Mouse (Mus musculus) lung, embryonic 15.5 days (tissue): ENCODE results near the gene Shbg. TPM values are rescaled to one million over a fixed set of nuclear protein-coding genes. Genes with fewer than 3 reads are reported as not detected.

Experiments
- ATAC-seq: fragments of 200-750 bp; cut with Nextera tagmentation; 2 replicates; pipeline ENCODE4 v1.8.0; 2017; ENCODE audit warnings: moderate number of reproducible peaks, borderline replicate concordance; ENCODE audit not compliant: low FRiP score, low TSS enrichment; ENCODE audit errors: extremely low read depth
- H3K27ac ChIP-seq: fragments of 300-500 bp; sonication (generic); 2 replicates; pipeline ENCODE4 v1.5.1; 2015; ENCODE audit warnings: moderate library complexity, mild to moderate bottlenecking, inconsistent platforms
- H3K27me3 ChIP-seq: fragments of 300-500 bp; sonication (generic); 2 replicates; pipeline ENCODE4 v1.6.1; 2015; ENCODE audit warnings: inconsistent platforms
- H3K36me3 ChIP-seq: fragments of 300-500 bp; sonication (generic); 2 replicates; pipeline ENCODE4 v1.6.1; 2015; ENCODE audit warnings: inconsistent platforms
- H3K4me1 ChIP-seq: fragments of 300-500 bp; sonication (generic); 2 replicates; pipeline ENCODE4 v1.6.1; 2015; ENCODE audit warnings: inconsistent platforms
- H3K4me2 ChIP-seq: fragments of 300-500 bp; sonication (generic); 2 replicates; pipeline ENCODE4 v1.6.1; 2015; ENCODE audit warnings: inconsistent platforms, mild to moderate bottlenecking, moderate library complexity
- H3K4me3 ChIP-seq: fragments of 300-500 bp; sonication (generic); 2 replicates; pipeline ENCODE4 v1.5.1; 2015; ENCODE audit warnings: mild to moderate bottlenecking, inconsistent platforms
- H3K9ac ChIP-seq: fragments of 300-500 bp; sonication (generic); 2 replicates; pipeline ENCODE4 v1.6.1; 2015; ENCODE audit warnings: inconsistent platforms
- H3K9me3 ChIP-seq: fragments of 300-500 bp; sonication (generic); 2 replicates; pipeline ENCODE4 v1.6.1; 2016; ENCODE audit warnings: inconsistent platforms
- WGBS: fragments of 180-500 bp; shearing (Covaris S2); methylation state at CpG from one replicate; pipeline ENCODE4 v1.1.7; 2015; 5-methylcytosine and 5-hydroxymethylcytosine counted together
- polyA plus RNA-seq: library from polyadenylated mRNA; unstranded; fragments of >200 nt; fragmentation: Nextera tagmentation; extraction: Ambion mirVana; gene quantifications from 2 replicates; pipeline ENCODE4 v1.2.1, GENCODE M21; 2015

The Shbg gene
- polyA plus RNA-seq, 1 experiment from 2014 or later, result not detected

- 79% methylated on average over 4 of the region's 4 CpGs for WGBS
- Histone ChIP-seq H3K4me2 (no peak overlapping the region), H3K4me3 (no peak overlapping the region), H3K9ac (no peak overlapping the region), H3K36me3 (peaks cover 53% of the 10 kb centered on the region), H3K9me3 (no peaks in the 10 kb centered on the region), H3K4me1 (no peaks in the 10 kb centered on the region), H3K27ac (no peak overlapping the region), H3K27me3 (no peaks in the 10 kb centered on the region)
- ATAC-seq, result no peak
These were observed 24.9 kb downstream of the Shbg start for GRCm38 (mm10) chr11:69592799-69593198.

- no peaks in the 10 kb centered on the region for H3K27me3 ChIP-seq
- no peak overlapping the region for H3K9ac ChIP-seq
- 72% methylated on average over 7 of the region's 7 CpGs for WGBS
- H3K27ac ChIP-seq, result no peak overlapping the region
- H3K4me2 ChIP-seq, result no peak overlapping the region
- H3K4me3 ChIP-seq, result no peak overlapping the region
- no peak; the same call in 1 of the 2 replicates for ATAC-seq
- peaks cover 60% of the 10 kb centered on the region for H3K36me3 ChIP-seq
- H3K4me1 ChIP-seq, result no peaks in the 10 kb centered on the region
- no peaks in the 10 kb centered on the region for H3K9me3 ChIP-seq
These were observed 25.6 kb downstream of the Shbg start for GRCm38 (mm10) chr11:69591899-69592637.

GRCm38 (mm10) chr11:69591424-69591823 lies 26.3 kb downstream of the Shbg start:
- Histone ChIP-seq H3K4me1 (no peaks in the 10 kb centered on the region), H3K9me3 (no peaks in the 10 kb centered on the region), H3K4me3 (no peak overlapping the region), H3K36me3 (peaks cover 61% of the 10 kb centered on the region), H3K27me3 (no peaks in the 10 kb centered on the region), H3K27ac (no peak overlapping the region), H3K4me2 (no peak overlapping the region), H3K9ac (no peak overlapping the region)
- 78% methylated on average over 3 of the region's 3 CpGs for WGBS
- ATAC-seq, result no peak

GRCm38 (mm10) chr11:69590622-69591021 lies 27.1 kb downstream of the Shbg start:
- no peak overlapping the region for H3K9ac ChIP-seq
- 90% methylated on average over 8 of the region's 8 CpGs for WGBS
- H3K4me1 ChIP-seq, result no peaks in the 10 kb centered on the region
- no peaks in the 10 kb centered on the region for H3K9me3 ChIP-seq
- no peak overlapping the region for H3K27ac ChIP-seq
- no peaks in the 10 kb centered on the region for H3K27me3 ChIP-seq
- ATAC-seq, result no peak
- peaks cover 61% of the 10 kb centered on the region for H3K36me3 ChIP-seq
- H3K4me3 ChIP-seq, result no peak overlapping the region
- H3K4me2 ChIP-seq, result no peak overlapping the region

- Histone ChIP-seq H3K27ac (no peak overlapping the region), H3K9ac (no peak overlapping the region), H3K4me2 (no peak overlapping the region), H3K9me3 (no peaks in the 10 kb centered on the region), H3K4me3 (no peak overlapping the region), H3K4me1 (no peaks in the 10 kb centered on the region), H3K36me3 (peaks cover 61% of the 10 kb centered on the region), H3K27me3 (no peaks in the 10 kb centered on the region)
- WGBS, result 86% methylated on average over 22 of the region's 22 CpGs
- ATAC-seq, result no peak
These were observed 28.4 kb downstream of the Shbg start for GRCm38 (mm10) chr11:69589207-69589834.

- 71% methylated on average over 7 of the region's 7 CpGs for WGBS
- peaks cover 38% of the 10 kb centered on the region for H3K36me3 ChIP-seq
These were observed 31.9 kb downstream of the Shbg start for GRCm38 (mm10) chr11:69585718-69586325.

GRCm38 (mm10) chr11:69584937-69585336 lies 32.8 kb downstream of the Shbg start:
- Histone ChIP-seq H3K27me3 (no peaks in the 10 kb centered on the region), H3K4me1 (peaks cover 8% of the 10 kb centered on the region), H3K9me3 (no peaks in the 10 kb centered on the region), H3K4me3 (no peak overlapping the region), H3K9ac (no peak overlapping the region), H3K4me2 (no peak overlapping the region), H3K27ac (no peak overlapping the region), H3K36me3 (peaks cover 29% of the 10 kb centered on the region)
- 90% methylated on average over 13 of the region's 13 CpGs for WGBS
- ATAC-seq, result no peak

More at GRCm38 (mm10) chr11:69585718-69586325, 31.9 kb downstream of the Shbg start:
- Histone ChIP-seq H3K4me3 (no peak overlapping the region), H3K4me2 (no peak overlapping the region), H3K9me3 (no peaks in the 10 kb centered on the region), H3K9ac (no peak overlapping the region), H3K27ac (no peak overlapping the region), H3K4me1 (peaks cover 8% of the 10 kb centered on the region), H3K27me3 (no peaks in the 10 kb centered on the region)
- no peak for ATAC-seq

- WGBS, result 76% methylated on average over 7 of the region's 7 CpGs
These were observed 33.7 kb downstream of the Shbg start for GRCm38 (mm10) chr11:69584008-69584407.

GRCm38 (mm10) chr11:69582230-69582805 lies 35.4 kb downstream of the Shbg start:
- H3K27ac ChIP-seq, result no peak overlapping the region
- peaks cover 3% of the 10 kb centered on the region; the same call in 1 of the 2 replicates for H3K36me3 ChIP-seq
- peak overlapping the region; percentile 87 for H3K4me2 ChIP-seq
- H3K9ac ChIP-seq, result peak overlapping the region; percentile 70
- H3K4me1 ChIP-seq, result peaks cover 26% of the 10 kb centered on the region
- no peak for ATAC-seq
- no peaks in the 10 kb centered on the region for H3K9me3 ChIP-seq
- no peaks in the 10 kb centered on the region for H3K27me3 ChIP-seq
- 64% methylated on average over 9 of the region's 9 CpGs for WGBS
- H3K4me3 ChIP-seq, result peak overlapping the region; percentile 81

More at GRCm38 (mm10) chr11:69584008-69584407, 33.7 kb downstream of the Shbg start:
- peaks cover 12% of the 10 kb centered on the region for H3K4me1 ChIP-seq
- H3K36me3 ChIP-seq, result peaks cover 20% of the 10 kb centered on the region
- no peak overlapping the region for H3K4me2 ChIP-seq
- no peak overlapping the region for H3K9ac ChIP-seq
- ATAC-seq, result no peak
- H3K9me3 ChIP-seq, result no peaks in the 10 kb centered on the region
- H3K27ac ChIP-seq, result no peak overlapping the region
- no peak overlapping the region for H3K4me3 ChIP-seq
- no peaks in the 10 kb centered on the region for H3K27me3 ChIP-seq

GRCm38 (mm10) chr11:69581814-69582213 lies 35.9 kb downstream of the Shbg start:
- peak overlapping the region; percentile 87 for H3K4me2 ChIP-seq
- no peaks in the 10 kb centered on the region for H3K27me3 ChIP-seq
- H3K36me3 ChIP-seq, result no peaks in the 10 kb centered on the region
- H3K9ac ChIP-seq, result peak overlapping the region; percentile 70
- H3K4me1 ChIP-seq, result peaks cover 31% of the 10 kb centered on the region
- ATAC-seq, result no peak
- no peaks in the 10 kb centered on the region for H3K9me3 ChIP-seq
- H3K4me3 ChIP-seq, result peak overlapping the region; percentile 81
- H3K27ac ChIP-seq, result peak overlapping the region; percentile 97
- WGBS, result 2% methylated on average over 8 of the region's 8 CpGs

- Histone ChIP-seq H3K27ac (peak overlapping the region; percentile 97), H3K4me3 (peak overlapping the region; percentile 81), H3K4me2 (peak overlapping the region; percentile 87), H3K27me3 (no peaks in the 10 kb centered on the region), H3K36me3 (no peaks in the 10 kb centered on the region), H3K9me3 (no peaks in the 10 kb centered on the region), H3K4me1 (peaks cover 35% of the 10 kb centered on the region), H3K9ac (peak overlapping the region; percentile 70)
- ATAC-seq, result peak; percentile 81
- WGBS, result 0% methylated on average over 36 of the region's 36 CpGs
These were observed 36.5 kb downstream of the Shbg start for GRCm38 (mm10) chr11:69581147-69581688.
